Mouse (Mus musculus) T-helper 17 cell (primary cell): Measurements from ENCODE around the gene Fcor.

Experiments used
- in situ Hi-C, 2 experiments: fragments of 300-600 bp; cut with MboI, MseI; formaldehyde crosslinking; loops; 1 replicate in 1 of 2; 2 replicates in 1 of 2; pipeline ENCODE4 v1.15.1; 2025; ENCODE audit warnings: high pct_unique_total_duplicates in 2 of 2

The Fcor gene

DNA sequence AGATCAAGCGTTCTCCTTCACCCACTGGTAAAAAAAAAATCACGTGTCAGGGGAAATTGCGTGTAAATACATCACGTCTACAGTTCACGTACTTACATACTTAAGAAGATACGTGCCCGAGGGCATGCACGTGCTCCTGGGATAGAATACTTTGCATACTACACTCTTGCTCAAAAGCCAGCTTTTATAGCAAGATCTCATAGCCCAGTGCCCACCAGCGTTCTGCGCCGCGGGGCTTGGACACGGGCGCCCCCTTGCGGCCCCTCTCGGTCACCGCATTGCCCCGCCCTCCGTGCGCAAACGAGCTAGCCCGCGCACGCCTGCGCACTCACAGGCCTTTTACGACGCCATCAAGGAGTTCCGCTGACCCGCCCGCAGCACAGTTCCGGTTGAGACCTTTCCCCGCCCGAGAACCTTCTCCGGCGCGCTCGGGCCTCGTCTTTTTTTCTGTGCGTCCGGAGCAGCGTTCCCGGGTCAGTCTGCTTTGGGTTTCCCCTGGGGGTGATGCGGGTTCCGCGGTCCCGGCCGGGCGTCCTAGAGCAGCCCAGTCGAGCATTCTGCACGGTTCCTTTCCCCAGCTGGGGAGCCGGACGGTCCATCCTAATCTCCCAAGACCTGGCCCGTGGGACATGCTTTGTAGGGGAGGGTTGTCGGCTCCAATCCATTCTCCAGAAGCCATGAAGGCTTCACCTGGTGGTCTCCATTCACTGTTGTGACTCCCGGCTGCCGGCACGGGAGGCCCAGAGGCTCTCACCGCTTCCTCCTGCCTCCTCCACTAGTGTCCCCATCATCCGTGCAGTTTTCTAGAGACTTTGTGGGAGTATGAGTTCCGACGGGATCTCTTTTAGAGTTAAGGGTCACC lies 4.2 kb upstream of the Fcor start, which contains the start of gene Trappc5:
TSS of gene Trappc5 (plus strand) at position 169 of the 862 bp plus-strand sequence.
- in situ Hi-C loops = loop anchor here (5.0 kb wide), 2 partner anchors 209 to 319 kb away; partner anchors contain the start of gene Pex11g (in 1 of the 2)

DNA sequence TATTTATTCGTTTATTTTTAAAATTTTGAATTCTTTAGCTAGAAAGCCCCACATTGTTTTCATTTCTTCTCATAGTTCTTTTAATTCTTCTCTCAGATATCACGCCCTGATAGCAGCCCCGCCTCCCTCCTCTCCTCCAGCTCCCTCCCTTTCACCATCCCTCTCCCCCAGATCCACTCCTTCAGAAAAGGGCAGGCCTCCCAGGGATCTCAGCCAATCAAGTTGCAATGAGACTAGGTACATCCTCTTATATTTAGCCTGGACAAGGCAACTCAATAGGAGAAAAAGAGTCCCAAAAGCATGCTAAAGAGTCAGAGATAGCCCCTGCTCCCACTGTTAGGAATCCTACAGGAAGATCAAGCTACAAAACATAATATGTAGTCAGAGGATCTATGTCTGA lies 2.5 kb upstream of the Fcor start:
- in situ Hi-C loops = loop anchor here (5.0 kb wide), 4 partner anchors 37 to 317 kb away; partner anchors contain the start of genes Pex11g (in 2 of the 2) and Stxbp2 (in 1 of the 2)

DNA sequence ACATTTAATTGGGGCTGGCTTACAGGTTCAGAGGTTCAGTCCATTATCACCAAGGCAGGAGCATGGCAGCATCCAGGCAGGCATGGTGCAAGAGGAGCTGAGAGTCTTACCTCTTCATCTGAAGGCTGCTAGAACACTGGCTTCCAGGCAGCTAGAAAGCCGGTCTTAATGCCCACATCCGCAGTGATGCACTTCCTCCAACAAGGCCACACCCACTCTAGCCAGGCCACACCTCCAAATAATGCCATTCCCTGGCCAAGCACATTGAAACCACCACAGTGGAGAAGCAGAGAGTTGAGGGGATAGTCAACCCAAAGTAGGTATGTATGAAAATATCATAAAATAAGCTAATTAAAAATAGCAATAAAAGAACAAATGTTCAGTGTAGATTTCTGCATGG lies 1.8 kb downstream of the Fcor start:
- in situ Hi-C loops = loop anchor here (5.0 kb wide), 3 partner anchors 33 to 203 kb away; partner anchors contain the start of genes Pex11g (in 1 of the 2) and Stxbp2 (in 1 of the 2)

DNA sequence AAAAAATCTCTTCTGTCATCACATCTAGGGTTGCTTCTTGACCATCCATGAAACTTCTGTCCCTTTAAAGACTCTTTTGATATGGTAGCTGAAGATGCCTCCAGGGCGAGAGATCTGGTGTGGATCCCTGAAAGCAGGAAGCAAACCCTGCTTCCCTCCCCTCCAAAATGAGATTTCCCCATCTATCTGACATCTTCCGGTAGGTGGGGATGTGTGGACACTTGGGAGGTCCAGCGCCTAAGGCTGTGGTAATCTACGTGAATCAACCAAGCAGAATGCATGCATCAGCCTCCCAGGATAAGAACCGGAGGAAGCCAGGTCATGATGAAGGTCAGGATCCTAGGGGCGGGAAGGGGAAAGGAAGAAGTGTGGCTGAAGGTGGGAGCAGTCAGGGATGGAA lies 6.7 kb downstream of the Fcor start, which contains the start of gene Mcemp1:
TSS of gene Mcemp1 (plus strand) at position 248 of the 400 bp plus-strand sequence.
- in situ Hi-C loops = no loop called here

DNA sequence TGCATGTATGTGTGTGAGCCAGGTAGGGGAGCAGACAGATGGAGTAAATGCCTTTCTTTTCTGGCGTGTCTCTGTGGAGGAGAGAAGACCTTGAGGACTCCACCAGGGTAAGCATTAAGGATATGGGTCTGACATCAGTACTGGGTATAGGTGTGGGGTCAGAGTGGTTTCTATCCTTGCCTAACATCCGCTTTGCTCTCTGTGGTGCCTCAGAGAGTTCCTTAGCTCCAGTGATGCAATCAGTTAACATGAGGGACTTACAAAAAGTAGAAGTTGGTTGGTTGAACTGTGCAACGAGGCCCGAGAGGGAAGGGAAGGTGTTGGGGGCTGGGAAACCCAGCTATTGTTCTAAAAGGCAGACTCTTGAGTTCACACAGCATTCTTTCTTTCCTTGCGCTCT lies 7.8 kb downstream of the Fcor start:
- in situ Hi-C loops = loop anchor here in 1 of 2 experiments (5.0 kb wide), 1 partner anchor 392 kb away; no protein-coding TSS in a partner anchor

DNA sequence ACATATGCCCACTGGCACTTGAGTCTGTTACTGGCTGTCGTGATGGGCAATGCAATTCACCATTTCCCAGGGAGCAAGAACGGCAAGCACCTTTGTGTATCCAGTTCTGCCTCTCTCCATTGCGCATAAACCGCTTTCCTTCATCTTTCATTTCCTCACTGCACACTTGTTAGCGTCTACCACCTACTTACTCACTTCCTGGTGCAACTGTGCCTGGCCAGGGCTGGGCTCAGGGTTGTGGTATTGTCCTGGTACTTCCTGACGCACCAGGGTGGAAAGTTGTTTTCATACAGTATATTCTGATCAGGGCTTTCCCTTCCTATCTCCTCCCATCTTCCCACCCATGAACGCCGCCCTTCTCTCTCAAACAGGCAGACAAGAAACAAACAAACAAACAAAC lies 11.3 kb downstream of the Fcor start:
- in situ Hi-C loops = loop anchor here in 1 of 2 experiments (5.0 kb wide), 1 partner anchor 389 kb away; no protein-coding TSS in a partner anchor

DNA sequence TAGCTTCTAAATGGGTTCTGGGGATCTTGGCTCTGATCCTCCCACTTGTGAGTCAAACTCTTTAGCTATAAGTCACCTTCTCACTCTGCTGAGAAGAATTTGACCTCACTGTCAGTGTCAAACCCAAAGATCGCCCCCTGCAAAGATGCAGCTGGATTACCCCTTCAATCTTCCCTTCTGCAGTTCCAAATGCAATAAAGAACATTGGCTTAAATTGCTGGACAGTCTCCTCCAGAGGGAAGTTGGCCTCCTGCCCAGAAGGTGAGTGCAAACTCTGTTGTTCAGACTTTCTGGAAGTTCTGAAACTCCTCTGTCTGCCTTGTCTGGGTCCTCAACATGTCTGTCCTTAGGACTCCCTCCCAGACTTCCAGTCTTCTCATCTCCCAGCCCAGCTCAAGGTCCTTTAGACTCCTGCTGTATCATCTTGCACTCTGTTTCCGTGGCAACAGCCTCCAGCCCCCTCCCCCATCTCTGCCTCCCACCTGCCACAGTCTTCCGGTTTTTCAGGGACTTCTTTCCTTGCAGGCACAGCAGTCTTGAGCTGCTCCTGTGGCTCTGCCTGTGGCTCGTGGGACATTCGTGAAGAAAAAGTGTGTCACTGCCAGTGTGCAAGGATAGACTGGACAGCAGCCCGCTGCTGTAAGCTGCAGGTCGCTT lies 15.3 kb downstream of the Fcor start:
- in situ Hi-C loops = no loop called here

DNA sequence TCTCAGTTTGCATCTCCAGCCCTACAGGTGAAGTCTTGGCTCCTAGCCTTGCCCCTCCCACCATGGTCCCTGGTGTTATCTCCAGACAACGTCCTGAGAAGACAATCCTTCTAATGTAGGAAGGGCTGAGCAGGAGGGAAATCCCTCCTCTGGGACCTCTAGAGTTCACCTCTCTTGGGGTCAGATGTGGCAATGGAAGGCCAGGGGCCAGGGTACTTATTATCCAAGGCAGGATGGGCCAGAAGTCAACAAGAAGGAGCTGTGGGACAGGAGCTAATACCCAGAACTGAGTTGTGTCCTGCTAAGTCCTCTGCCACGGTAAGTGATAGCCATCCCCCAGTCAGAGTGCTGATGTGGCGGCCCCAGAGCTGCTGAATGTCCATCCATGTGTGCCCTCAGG lies 16.6 kb downstream of the Fcor start, which contains the start of gene Retn:
TSS of gene Retn (plus strand) at position 245 of the 400 bp plus-strand sequence.
- in situ Hi-C loops = no loop called here

DNA sequence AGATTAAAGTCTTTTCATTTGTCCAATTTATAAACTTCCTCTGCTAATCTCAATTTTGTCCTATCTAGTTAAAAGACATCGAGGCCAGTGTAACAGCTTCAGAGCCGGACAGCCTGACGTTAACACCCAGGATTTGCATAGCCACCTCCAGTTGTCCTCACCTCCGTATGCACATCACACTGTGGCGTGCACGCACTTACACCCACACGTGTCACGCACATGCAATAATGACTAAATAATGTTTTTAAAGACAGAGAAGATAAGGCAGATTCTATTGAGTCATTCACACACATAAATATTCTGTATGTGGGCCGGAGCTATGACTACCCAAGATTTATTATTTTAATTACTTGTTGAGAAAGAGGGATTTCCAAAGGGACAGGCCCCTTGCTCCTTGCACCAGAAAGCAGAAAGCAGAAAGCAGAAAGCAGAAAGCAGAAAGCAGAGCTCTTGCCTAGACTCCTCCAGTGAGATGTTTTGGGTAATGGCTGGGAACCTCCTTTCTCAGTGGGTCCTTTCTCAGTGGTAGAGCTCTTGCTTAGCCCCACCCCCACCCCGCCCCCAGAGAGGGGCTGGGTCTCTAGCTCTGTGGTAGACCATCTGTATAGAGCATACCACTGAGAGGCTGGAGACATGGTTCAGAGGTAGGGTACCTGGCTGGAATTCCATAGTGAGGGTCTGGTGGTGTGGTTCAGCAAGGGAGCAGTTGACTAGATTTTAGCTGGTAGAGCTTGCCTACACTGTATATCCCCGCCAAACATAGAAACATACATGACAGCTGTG lies 17.2 kb downstream of the Fcor start:
- in situ Hi-C loops = no loop called here

DNA sequence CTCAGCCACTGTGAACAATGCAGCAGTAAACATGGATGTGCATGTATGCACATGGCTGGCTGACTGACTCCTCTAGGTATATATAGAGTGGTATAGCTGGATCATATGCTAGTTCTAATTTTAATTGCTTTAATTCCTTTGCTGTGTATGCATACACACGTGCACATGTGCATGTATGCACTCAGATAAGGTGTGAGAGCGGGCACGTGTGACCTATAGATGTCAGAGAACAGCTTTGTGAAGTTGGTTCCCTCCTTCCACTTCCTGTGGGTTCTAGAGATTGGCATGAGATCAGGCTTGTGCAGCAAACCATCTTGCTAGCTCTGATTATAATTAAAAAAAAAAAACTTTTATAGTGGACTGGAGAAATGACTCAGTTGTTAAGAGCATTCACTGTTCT lies 19.3 kb downstream of the Fcor start:
- in situ Hi-C loops = no loop called here

DNA sequence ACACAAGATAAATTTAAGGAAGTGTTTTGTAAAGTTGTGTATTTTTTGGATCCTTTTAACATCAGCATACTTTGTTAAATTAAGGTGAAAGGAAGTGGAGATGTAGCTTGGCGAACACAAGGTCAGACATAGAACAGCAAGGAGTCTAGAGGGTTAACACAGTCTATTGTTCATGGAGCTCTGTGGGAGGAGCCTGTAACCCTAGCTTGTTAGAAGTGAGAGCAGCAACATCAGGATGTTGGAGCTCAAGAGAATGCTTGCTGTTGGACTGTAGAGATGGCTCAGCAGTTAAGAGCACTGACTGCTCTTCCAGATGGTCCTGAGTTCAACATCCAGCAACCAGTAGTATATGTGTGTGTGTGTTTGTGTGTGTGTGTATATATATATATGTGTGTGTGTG lies 23.2 kb downstream of the Fcor start:
- in situ Hi-C loops = no loop called here

DNA sequence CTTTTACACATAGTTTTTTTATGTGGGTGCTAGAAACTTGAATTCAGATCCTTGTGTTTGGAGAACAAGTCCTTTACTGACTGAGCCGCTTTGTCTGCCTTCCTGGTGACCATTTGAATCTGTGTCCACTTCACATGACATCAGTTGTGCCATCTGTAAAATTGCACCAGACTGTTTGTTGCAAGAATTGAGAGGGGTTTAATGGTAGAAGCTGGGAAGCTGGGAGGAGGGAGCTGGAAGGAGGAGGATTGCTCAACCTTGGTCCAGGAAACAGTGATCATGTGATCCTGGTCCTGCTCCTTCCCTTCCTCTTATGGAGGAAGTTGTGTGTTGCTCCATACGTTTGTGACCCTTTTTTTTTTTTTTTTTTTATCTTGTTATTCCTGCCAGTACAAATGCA lies 23.9 kb downstream of the Fcor start:
- in situ Hi-C loops = no loop called here

DNA sequence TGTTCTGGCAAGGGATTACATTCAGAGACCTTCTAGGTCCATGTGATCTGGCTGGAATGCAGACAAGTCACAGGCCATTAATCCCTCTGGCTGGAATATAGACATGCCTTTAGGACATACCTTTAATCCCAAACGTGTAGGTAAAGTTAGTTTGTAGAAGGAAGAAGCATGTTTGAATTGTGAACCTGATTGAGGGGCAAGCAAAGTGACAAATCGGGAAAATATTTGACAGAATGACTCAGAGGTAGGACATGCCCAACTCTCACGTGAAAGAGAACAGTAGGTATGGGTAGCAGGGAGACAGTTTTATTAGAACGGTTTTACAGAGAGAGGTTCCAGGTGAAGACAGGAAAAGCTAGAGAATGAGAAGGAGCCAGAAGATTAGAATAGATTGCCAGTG lies 24.6 kb downstream of the Fcor start:
- in situ Hi-C loops = no loop called here

DNA sequence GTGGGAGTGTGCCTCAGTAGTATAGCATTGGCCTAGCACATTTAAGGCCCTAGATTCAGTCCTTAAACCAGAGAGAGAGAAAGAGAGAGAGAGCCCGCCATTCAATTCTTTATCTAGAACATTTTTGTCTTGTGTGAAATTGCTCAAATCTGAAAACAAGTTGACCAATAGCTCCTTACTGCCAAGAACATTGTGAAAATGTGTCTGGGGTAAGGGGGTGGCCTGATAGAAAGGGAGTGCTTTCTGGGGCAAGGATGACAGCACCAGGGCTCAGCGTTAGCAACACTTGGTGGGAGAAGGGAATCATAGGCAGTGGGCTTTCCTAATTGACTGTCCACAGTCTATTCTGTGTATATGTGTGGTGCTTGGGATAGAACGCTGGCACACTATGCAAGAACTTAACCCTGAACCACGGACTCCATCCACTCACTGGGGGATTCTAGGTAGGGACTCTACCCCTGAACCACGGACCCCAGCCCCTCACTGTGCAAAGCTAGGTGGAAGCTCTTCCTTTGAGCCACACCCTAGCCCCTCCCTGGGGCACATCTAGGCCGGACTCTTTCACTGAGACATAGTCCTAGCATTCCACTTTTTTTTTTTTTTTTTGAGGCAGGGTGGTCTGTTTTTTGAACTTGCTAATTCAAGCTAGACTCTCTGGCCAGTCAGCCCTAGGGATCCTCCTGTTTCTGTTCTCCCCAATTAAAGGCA lies 25.2 kb downstream of the Fcor start:
- in situ Hi-C loops = no loop called here

DNA sequence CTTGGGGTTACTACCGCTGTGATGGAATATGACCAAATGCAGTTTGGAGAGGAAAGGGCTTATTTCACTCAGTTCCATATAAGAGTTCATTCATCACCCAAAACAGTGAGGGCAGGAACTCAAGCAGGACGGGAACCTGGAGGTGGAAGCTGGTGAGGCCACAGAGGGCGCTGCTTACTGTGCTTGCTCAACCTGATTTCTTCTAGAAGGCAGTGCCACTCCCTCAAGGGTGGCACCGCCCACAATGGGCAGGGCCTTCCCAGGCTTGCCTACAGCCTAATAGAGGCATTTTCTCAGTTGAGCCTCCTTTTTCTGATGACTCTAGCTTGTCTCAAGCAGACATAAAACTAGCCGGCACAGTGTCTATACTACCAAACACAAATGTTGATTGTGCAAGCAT lies 26.4 kb downstream of the Fcor start:
- in situ Hi-C loops = no loop called here

DNA sequence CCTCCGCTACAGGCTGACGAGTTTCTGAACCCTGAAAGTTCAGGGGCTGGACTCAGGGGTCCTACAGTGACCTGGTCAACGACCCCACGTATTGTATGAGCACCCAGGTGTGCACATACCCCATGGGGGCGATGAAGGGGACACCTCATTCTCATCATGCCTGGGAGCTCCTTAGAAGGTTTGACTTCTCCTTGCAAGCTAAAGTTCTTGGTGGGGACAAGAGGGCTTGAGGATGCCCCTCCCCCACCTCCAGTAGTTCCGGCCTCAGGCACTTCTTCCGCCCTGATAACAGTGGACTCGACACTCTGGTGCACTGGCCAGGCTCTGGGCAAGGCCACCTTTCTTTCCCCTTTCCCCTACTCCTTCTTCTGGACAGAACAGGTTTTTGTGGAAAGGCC lies 40.7 kb downstream of the Fcor start:
- in situ Hi-C loops = loop anchor here (5.0 to 10.0 kb wide), 4 partner anchors 41 to 1043 kb away; partner anchors contain the start of genes Evi5l (in 1 of the 2), Fcor (in 1 of the 2), Gm49320 (in 1 of the 2) and Map2k7 (in 1 of the 2)

DNA sequence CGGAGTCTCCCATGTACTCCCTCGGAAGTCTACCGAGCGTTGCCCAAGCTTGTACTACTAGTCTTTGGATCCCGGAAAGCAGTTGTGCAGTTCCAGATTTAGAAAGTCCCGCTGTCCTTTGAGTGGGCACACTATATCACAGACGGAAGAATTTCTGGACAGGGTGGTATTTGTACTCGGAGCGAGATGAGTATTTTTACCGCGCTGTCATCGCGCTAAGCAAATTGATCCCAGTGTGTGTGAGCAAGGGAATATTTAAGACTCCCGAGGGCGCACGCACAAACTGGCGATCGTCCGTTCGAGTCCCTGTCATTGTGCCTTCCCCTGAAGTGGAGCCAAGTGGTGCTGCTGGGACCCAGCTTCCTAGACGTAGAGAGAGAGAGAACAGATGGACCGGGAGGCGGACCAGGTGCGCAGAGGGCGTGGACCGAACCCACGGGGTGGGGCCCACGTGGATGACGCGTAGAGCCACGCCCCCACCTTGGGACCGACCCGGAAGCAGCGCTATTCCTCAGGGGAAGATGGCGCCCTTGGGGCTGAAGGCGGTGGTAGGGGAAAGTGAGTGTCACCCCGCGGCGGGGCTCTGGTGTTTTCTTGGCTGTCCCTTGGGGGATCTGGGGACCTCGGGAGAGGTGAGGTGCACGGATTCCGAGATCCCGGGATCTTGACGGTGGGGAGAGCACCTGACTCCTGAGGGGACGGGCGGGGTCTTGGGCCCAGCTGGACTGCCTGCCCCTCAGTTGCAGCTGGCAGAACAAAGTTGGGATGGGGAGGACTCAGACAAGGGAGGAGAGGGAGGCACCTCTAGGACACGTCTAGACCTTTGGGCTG lies 41.3 kb downstream of the Fcor start, which contains the start of gene Stxbp2:
TSS of gene Stxbp2 (plus strand) at position 309 of the 831 bp plus-strand sequence.
- in situ Hi-C loops = loop anchor here (5.0 to 10.0 kb wide), 4 partner anchors 41 to 1044 kb away; partner anchors contain the start of genes Evi5l (in 1 of the 2), Fcor (in 1 of the 2), Gm49320 (in 1 of the 2) and Map2k7 (in 1 of the 2)

DNA sequence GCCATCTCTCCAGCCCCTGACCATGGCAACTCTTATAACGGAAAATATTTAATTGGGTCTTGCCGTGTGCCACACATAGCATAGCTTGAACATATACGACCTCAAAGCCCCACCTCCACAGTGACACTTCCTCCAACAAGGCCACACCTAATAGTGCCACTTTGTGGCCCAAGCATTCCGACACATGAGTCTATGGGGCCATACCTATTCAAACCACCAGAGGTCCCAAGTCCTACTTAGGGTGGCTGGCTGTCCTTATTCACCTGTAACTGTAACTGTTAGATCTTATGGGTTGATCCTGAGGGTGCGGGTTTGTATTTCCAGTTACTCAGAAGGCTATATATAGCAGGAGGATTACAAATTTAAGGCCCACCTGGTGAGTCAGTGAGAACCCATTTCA lies 44.1 kb downstream of the Fcor start:
- in situ Hi-C loops = loop anchor here in 1 of 2 experiments (10.0 kb wide), 1 partner anchor 123 kb away; the partner anchor contains the start of gene Mcoln1

DNA sequence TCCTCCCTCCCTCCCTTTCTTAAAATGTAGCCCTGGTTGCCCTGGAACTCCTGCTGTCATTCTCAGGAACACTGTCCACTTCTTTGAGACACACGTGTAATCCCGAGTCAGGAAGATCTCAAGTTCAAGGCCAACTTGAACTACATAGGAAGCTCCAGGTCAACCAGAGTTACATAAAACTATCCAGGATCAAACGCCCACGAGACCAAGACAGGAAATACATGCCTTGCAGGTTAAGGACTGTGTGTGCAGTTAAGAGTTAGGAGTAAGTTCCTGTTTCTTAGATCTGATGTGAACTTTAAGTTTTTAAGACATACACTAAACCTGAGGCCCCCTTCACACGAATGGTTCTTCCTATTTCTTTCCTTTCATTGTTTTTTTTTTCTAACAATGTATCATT lies 45.2 kb downstream of the Fcor start:
- in situ Hi-C loops = loop anchor here in 1 of 2 experiments (10.0 kb wide), 1 partner anchor 122 kb away; the partner anchor contains the start of gene Mcoln1
